Mouse (Mus musculus) megakaryocyte, adult 5-6 weeks (primary cell): ENCODE results near the gene Hmgcl. TPM values are rescaled to one million over a fixed set of nuclear protein-coding genes. Genes with fewer than 3 reads are reported as not detected.

Experiments used
- ATAC-seq: 2 replicates; pipeline ENCODE4 v1.8.0; 2016; ENCODE audit warnings: mild to moderate bottlenecking, inconsistent platforms; ENCODE audit not compliant: poor library complexity, severe bottlenecking
- total RNA-seq, 2 experiments: library from RNA; stranded (forward) in 1 of 2; stranded (reverse) in 1 of 2; fragments of 153-499, 151-499 nt in 1 of 2; fragments of 221-1000, 200-1000 nt in 1 of 2; gene quantifications; 2 replicates each; pipeline versions ENCODE4 v1.2.3 to v1.2.4; 2015 to 2017

Hmgcl gene
- total RNA-seq, 2 experiments from 2014 or later: 54.9 to 76.8 TPM

DNA sequence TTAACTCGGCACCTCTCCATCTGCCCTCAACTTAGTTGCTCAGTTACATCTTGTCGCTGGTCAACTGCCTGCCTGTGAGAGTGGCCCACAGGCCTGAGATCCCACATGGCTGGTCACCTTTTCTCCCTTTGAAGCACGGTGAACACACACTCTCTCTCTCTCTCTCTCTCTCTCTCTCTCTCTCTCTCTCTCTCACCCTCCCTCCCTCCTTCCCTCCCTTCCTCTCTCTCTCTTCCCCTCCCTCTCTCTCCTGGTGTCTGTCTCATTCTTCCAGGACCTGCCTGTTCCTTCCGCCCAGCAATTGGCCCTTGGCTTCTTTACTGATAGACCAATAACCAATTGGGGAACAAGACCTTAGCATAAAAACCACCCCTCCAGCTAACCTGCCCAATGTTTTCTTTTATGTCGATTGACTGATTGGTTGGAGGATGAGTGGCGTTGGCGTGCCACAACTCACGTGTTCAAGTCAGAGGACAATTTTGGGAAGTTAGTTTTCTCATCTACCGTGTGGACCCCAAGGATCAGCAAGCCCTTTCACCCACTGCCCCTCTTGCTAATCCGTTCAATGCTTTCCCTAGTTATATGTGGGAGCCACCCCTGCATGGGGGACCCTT lies 19.9 kb upstream of the Hmgcl start:
- no peak for ATAC-seq

DNA sequence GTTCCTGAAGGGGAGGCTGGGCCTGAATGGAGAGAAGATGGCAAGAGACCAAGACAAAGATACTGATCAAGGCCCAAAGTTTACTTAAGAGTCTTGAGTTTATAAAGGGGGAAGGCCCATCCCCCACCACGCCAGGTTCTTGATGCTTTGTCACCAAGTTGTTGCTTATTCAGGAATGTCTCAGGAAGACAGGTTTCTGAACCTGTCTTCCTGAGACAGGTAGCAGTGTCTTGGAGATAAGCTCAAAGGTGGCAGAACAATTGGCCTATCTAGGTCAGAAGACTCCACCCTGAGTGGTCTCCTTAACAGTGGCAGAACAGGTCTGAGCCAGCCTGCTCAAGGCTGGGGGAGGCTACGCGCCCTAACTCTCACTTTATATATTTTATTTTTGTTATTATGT lies 19.4 kb upstream of the Hmgcl start:
- ATAC-seq: no peak

DNA sequence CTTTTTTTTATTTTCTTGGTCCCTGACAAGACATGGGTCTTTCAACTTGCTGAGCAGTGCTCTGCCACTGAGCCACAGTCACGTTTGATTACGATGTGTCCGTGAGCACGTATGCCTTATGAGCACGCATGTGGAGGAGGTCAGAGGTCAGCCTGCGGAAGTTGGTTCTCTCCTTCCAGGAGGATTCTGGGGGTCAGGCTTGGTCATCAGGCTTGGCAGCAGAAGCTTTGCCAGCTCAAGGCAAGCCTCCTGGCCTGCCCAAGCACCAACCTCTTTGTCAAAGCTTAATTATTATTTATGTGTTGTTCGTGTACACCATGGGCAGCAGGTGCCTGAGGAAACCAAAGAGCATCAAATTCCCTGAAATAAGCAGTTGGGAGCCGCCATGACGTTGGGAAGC lies 17.9 kb upstream of the Hmgcl start:
- ATAC-seq: no peak

DNA sequence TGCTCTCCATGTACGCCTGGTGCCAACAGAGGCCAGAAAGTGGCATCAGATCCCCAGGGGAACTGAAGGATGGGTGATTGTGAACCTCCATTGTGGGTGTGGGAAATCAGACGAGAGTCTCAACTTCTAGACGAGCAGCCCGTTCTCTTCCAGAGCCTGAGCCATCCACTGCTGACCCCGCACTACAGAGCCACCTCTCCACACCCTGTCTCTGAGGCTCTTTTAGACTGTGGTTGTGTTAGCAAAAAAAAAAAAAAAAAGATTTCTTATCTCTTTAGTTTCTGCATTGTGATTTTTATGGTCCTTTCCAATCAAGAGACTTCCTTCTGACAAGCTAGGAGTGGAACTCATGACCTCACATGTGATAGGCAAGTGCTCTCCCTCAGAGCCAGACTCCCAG lies 16.8 kb upstream of the Hmgcl start:
- ATAC-seq: no peak

DNA sequence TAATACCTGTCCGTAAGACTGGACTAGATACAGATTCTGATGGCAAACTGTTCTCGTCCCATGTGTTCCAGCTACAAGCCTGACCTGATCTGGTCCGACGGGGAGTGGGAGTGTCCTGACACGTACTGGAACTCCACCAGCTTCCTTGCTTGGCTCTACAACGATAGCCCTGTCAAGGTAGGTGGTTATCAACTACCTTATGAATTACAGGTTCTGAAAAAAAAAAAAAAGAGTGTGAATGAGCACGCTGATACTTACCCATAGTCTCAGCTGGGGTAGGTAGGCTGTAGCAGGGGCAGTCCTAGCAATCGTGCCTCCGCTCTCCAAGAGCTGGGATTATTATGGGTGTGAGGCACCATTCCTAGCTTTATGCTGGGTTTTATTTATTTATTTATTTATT lies 16.4 kb upstream of the Hmgcl start:
- ATAC-seq: no peak

DNA sequence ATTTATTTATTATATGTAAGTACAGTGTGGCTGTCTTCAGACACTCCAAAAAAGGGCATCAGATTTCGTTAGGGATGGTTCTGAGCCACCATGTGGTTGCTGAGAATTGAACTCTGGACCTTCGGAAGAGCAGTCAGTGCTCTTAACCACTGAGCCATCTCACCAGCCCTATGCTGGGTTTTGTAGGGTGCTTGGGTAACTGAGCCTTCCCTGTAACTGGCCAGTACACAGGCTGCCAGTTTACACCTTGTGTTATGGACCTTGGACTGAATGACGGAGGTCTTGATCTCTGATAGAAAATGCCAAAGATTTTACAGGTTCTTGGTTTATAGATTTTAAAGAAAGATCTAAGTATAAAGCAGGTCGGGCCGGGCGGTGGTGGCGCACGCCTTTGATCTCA lies 16.0 kb upstream of the Hmgcl start:
- ATAC-seq: no peak

DNA sequence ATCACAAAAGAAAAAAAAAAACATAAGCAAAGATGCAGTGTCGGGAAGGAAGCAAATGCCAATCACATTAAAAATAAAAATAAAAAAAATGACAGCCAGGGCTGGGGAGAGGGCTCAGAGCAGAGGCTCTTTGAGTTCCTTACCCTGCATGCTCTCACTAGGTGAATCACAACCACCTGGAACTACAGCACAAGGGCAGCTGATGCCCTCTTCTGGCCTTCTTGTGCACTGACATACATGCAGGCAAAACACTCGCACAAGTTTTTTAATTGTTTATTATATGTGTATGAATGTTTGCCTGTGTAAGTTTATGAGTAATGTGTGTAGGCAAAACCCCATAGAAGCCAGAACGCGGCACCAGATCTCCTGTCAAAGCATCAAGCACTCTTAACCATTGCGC lies 14.4 kb upstream of the Hmgcl start:
- ATAC-seq: peak; percentile 67

DNA sequence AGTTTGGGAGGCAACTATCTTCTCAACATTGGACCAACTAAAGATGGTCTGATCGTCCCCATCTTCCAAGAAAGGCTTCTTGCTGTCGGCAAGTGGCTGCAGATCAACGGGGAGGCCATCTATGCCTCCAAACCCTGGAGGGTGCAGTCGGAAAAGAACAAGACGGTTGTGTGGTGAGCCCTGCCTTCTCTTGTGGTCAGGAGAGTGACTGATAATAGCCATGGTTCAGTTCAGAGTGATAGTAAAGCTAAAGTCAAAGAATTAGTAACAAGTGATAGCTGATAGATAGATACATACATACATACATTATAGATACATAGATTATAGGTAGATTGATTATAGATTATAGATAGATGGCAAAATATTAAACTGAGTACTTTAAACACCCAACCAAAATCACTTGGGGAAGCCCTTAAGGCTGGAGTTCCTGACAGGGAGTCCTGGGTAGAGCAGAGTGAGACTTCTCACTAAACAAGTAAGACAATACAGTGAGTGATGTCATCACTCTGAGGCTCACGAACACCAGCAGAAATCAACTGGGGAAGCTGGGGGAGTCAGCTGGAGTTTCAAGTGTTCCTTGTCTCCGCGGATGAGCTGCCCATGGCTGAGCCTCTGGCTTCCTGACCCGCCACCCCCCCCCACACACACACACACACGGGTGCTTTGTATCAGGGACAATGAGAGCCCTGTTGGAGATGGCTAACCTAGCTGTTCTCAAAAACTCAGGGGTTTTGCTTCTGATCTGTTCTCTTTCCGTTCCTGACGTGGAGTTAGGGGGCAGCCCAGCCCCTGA lies 11.3 kb upstream of the Hmgcl start:
- no peak for ATAC-seq

DNA sequence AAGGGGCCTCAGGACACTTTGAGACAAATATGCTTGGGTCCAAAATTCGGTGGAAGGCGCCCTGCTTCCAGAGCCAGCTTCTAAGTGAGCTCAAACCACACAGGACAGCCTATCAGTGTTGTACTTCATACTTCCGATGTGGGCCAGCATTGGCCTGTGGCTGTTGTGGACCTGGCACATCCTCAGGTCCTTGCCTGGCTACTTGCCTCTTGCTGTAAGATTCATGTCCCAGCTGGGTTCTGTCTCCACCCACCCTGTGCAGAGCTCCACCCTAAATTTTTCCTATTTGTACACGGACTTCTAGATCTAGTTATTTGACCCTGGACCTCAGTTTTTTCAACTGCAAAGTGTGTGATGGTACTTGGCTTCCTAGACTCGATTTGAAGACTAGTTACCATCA lies 10.7 kb upstream of the Hmgcl start:
- ATAC-seq: no peak

DNA sequence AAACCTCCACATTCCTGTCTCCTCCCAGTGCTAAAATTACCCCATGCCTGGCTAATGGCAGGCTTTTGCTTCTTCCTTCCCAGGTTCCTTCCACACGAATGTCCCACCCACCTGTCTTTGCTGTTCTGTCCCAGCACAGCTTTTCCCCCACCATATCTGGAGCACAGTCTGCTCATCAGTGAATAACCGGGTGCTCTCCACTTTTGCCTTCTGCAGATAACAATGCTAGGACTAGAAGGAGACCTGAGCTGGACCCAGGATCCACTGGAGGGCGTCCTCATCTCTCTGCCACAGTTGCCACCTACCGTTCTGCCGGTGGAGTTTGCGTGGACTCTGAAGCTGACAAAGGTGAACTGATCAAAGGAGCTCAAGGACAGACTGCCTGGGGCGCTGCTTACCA lies 7.4 kb upstream of the Hmgcl start:
- no peak for ATAC-seq

DNA sequence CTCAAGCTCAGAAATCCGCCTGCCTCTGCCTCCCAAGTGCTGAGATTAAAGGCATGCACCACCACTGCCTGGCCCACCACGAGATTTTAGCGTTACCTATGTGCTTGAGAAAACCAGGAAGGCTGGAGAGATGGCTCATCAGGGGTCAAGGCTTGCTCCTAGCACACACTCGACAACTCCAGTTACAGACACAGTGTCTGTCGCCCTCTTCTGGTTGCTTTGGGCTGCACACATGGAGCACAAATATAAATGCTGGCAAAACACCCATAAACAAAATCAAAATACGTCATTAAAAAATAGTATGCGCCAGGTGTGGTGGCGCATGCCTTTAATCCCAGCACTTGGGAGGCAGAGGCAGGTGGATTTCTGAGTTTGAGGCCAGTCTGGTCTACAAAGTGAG lies 5.2 kb upstream of the Hmgcl start:
- 0 out of 2 replicates have a peak, but pooled peaks have one; percentile 36 for ATAC-seq

DNA sequence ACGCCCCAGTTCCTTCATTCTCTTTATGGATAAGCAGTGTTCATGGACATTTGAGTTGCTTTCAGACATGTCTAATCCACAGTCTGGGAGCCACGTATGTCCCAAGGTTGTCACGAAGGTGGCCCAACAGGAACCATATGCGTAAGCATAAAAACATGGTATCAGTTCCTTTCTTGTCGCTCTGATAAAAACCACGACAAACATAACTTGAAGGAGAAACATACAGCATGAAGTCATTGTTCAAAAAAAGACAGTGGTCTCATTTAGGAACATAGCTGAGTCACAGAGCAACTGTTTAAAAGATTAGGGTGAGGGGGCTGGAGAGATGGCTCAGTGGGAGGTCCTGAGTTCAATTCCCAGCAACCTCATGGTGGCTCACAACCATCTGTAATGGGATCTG lies 4.1 kb upstream of the Hmgcl start:
- no peak for ATAC-seq

DNA sequence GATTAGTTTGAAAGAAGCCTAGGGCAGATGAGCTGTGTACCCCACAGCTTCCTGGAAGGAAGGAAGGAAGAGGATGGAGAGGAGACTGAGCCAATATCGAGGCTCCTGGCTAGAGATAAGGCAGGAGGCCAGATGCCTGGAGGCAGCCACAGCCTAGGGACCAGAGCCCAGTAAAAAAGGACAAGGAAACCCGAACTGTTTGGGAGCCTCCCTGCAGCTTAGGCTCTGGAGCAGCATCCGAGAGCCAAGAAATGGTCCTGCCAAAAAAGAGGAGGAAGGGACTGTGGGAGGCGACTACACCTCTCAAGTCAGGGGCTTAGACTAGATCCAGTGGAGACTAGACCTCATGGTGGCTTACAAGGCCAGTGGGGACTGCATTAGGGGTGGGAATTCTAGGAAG lies 2.9 kb upstream of the Hmgcl start:
- no peak for ATAC-seq

DNA sequence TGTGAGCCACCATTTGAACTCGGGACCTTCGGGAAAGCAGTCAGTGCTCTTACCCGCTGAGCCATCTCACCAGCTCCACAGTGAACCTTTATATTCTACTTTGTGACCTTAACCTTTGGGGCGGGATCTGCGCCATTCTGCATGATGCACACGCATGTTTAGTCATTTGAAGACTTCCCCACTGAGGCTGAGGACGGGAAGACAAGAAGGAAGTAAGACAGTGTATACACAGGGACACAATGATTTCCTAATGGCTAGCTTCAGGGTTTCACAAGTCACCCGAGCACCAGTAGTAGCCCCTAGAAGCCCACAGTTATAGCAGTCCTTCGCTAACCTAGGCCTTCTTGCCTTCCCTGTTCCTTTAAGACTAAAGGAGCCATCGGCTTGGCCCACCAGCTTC lies 542 bp upstream of the Hmgcl start:
- peak; percentile 65 for ATAC-seq

DNA sequence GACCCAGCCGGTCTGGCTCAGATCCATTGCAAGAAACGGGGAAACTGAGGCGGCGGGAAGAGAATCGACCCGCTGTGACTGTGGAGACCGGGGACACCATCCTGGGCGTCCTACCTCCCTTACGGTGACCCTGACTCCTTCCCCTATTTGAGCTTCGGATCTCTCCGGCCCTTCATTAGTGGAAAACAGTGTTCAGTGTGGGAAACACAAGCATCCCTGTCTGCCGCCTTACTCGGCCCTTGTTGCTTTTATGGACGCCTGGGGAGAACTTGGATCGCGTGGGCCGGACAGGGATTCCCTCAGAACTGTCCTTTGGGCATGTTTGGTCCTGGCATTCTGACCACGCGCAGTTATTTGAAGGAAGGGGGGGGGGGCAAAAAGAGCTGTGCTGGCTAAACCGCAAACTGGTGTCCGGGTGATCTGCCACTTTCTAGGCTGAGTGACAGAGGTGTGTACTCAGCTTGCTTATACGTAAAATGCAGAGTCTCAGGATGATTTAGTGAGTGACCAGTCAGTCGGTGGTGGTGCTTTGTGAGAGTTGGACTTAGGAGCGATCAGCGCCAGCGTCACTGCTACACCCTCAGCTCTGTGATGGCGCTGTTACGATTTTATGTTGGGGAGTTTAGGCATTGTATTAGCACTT lies 532 bp downstream of the Hmgcl start:
- ATAC-seq: peak; percentile 22; the same call in 1 of the 2 replicates

DNA sequence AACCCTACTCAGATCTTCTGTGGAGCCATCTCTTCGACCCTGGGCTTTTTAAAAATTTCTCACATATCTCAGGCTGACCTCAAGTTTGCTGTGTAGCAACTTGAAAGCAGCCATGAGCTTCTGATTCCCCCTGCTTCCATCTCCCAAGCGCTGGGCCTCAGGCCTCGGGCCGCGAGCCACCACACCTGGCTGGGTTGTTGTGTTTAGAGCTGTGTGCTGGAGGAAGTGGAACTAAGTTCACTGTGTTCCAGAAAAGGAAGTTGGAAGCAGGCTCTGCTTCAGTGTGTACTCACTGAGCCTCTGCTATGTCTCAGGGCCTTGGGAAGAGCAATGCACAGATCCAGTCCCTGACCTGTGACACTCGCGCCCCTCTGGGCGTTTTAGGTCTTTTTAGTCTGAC lies 1.9 kb downstream of the Hmgcl start:
- peak; percentile 24; the same call in 1 of the 2 replicates for ATAC-seq

DNA sequence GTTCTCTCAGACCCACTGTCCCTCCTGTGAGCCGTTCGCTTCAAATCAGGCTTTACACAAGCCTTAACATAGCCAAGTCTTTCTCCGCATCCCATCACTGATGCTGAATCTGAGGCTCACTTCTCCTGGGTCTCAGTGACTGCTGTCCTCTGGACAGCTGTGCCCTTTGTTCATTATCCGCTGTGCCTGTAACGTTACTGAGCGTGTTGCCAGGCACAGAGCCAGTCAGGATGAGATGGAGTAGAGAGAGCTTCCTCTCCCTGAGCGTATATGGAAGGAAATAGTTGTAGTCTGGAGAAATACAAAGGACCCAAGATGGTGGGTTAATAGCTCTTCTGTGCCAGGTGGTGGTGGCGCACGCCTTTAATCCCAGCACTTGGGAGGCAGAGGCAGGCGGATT lies 3.2 kb downstream of the Hmgcl start:
- no peak for ATAC-seq

DNA sequence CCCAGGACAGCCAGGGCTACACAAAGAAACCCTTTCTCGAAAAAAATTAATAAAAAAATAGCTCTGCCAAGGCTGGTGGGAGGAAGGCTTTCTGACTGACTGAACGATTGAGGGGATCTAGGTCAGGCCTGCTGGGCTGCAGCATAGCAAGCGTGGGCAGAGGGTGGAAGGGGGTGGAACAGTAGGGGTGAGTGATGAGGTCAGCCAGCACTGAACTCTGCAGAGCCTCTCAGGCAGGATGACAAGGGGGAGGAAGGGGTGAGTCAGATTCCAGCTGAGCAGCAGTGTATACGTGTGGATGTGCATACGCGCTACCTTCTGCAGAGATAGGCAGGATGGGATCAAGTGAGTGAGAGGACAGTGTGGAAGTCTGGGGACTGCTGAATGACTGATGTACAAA lies 3.7 kb downstream of the Hmgcl start:
- no peak for ATAC-seq

DNA sequence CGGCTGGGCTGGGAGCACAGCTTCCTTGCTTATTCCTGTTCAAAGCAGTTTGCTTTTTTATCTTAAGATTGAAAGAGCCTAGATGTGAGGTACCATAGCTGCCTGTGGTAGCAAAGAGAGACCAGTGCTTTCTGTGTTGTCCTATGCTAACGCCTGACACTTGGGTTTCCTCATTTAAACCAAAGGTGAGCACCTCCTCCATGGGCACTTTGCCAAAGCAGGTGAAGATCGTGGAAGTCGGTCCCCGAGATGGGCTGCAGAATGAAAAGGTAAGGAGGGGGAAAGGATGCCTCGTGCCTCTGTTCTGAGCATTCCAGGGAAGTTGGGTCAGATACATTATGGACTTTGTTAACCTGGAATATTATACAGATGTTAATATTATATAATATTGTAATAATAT lies 4.1 kb downstream of the Hmgcl start:
- no peak for ATAC-seq

DNA sequence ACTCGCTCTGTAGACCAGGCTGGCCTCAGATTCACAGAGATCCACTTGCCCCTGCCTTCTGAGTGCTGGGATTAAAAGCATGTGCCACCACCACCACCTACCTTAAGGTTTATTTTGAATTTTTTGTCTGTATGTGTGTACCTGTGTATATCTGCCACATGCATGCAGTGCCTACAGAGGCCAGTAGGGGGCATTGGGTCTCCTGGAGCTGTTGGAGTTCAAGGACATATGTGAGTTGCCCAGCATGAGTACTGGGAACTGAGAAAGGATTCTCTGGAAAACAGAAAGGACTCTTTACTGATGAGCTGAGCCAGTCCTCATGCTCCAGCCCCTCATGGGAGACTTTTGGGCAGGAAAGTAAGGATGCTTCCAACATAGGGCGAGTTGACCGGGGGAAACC lies 5.3 kb downstream of the Hmgcl start:
- ATAC-seq: no peak

DNA sequence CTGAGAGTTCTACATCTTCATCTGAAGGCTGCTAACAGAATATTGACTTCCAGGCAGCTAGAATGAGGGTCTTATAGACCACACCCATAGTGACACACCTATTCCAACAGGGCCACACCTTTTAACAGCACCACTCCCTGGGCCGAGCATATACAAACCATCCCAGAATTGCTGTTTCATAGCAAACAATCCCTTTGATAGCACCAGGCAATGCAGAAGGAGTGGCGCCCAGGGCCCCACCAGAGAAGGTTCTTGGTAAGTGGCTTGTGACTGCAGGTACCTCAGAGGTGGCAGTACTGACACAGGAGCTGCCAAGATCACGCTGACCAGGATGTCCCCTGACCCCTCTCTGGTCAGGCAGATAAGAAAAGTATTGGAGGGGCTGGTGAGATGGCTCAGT lies 6.9 kb downstream of the Hmgcl start:
- no peak for ATAC-seq

DNA sequence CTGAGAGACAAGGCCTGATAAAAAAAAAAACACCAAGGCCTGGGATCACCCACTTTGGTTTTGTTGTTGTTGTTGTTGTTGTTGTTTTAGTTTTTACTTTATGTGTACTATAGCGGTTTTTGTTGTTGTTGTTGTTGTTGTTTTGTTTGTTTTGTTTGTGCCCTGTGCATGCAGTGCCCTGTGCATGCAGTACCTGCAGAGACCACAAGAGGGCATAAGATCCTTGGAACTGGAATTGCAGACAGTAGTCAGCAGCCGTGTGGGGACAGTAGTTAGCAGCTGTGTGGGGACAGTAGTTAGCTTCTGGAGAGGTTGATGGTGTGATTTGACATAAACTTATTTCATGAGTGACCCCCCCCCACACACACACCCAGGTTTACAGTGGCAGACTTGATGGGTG lies 8.0 kb downstream of the Hmgcl start:
- peak; percentile 86 for ATAC-seq
